Mouse (Mus musculus): Measurements from ENCODE around the gene Angptl8.
A peak's percentile ranks its signal among the peaks of the same experiment; 100 is the strongest.
"Not testable (repeated sequence)": the region's sequence is repeated elsewhere in the genome, so short reads cannot be mapped to it uniquely, and the experiment has no call there.

Angptl8 gene

GRCm38 (mm10) chr9:21852128-21853091 is 17.1 kb downstream of the Angptl8 start, which contains the start of gene Dock6:
TSS of gene Dock6 (minus strand) at chr9:21852635.
- DNase-seq = peak; percentile 69 to 81

GRCm38 (mm10) chr9:21853961-21854360 is 18.7 kb downstream of the Angptl8 start:
- DNase-seq = no peak

- no peak for DNase-seq
Measured at GRCm38 (mm10) chr9:21854894-21855293, 19.6 kb downstream of the Angptl8 start.

- no peak for DNase-seq
Measured at GRCm38 (mm10) chr9:21857501-21857900, 22.2 kb downstream of the Angptl8 start.

GRCm38 (mm10) chr9:21858084-21858483 is 22.8 kb downstream of the Angptl8 start:
- no peak for DNase-seq

- DNase-seq = no peak
Measured at GRCm38 (mm10) chr9:21859606-21860005, 24.3 kb downstream of the Angptl8 start.

GRCm38 (mm10) chr9:21860349-21860748 is 25.0 kb downstream of the Angptl8 start:
- not testable (repeated sequence) for DNase-seq

- no peak for DNase-seq
Measured at GRCm38 (mm10) chr9:21862181-21862580, 26.9 kb downstream of the Angptl8 start.

GRCm38 (mm10) chr9:21865673-21866398 is 30.5 kb downstream of the Angptl8 start:
- no peak for DNase-seq

GRCm38 (mm10) chr9:21866641-21867040 is 31.3 kb downstream of the Angptl8 start:
- DNase-seq = no peak

- DNase-seq = no peak
Measured at GRCm38 (mm10) chr9:21867726-21868125, 32.4 kb downstream of the Angptl8 start.

- DNase-seq = peak in 1 of 2 experiments; percentile 25
Measured at GRCm38 (mm10) chr9:21869290-21869689, 34.0 kb downstream of the Angptl8 start.

- peak in 1 of 2 experiments; percentile 35 for DNase-seq
Measured at GRCm38 (mm10) chr9:21870879-21871524, 35.7 kb downstream of the Angptl8 start.

GRCm38 (mm10) chr9:21872204-21872603 is 36.9 kb downstream of the Angptl8 start:
- DNase-seq = no peak

GRCm38 (mm10) chr9:21876601-21877000 is 41.3 kb downstream of the Angptl8 start:
- no peak for DNase-seq

Data from spleen, adult 18-20 months (tissue).